Mouse (Mus musculus): ENCODE results near the gene 2310030G06Rik.

- TF ChIP-seq CTCF (IDR thresholded peaks at IDR 0.05; ENCODE audit: low read depth) = no peak
- TF ChIP-seq EP300 (optimal IDR thresholded peaks at IDR 0.05) = no peak
These were observed 21.5 kb downstream of the 2310030G06Rik start for GRCm38 (mm10) chr9:50724661-50725330.

All from stomach, postnatal 0 days (tissue).